Mouse (Mus musculus): ENCODE data around the gene Gm21149. TPM values are rescaled to one million over a fixed set of nuclear protein-coding genes. Genes with fewer than 3 reads are reported as not detected.
"Not testable (repeated sequence)": the region's sequence is repeated elsewhere in the genome, so short reads cannot be mapped to it uniquely, and the experiment has no call there.

Gene Gm21149
- polyA plus RNA-seq, 1 experiment from 2014 or later: not detected

DNA sequence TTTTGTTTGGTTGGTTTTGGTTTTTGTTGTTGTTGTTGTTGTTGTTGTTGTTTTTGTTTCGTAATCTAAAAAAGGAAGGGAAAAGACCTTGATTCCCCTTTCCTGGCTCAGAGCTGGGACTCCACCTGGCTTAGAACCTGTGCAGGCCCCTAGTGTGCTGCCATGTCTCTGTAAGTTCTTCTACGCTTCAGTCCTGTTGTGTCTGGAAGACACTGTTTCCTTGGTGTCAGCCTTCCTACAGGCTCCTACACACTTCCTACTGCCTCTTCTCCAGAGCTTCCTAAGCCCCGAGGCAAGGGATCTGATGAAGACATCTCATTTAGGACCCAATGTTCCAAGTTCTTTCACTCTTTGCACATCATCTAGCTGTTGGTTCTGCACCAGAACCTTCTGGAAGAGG lies 22.0 kb upstream of the Gm21149 start:
- H3K4me2 ChIP-seq (replicated peaks); H3K4me3 ChIP-seq (replicated peaks); H3K9ac ChIP-seq (replicated peaks); ATAC-seq; H3K27ac ChIP-seq; H3K36me3 ChIP-seq; H3K4me1 ChIP-seq (replicated peaks); H3K27me3 ChIP-seq: not testable (repeated sequence)
- WGBS: 68% methylated on average over 3 of the region's 3 CpGs
- peaks cover 39% of the 10 kb centered on the region for H3K9me3 ChIP-seq

GRCm38 (mm10) chr5:15490934-15491333 lies 14.6 kb upstream of the Gm21149 start:
- not testable (repeated sequence) for ATAC-seq

DNA sequence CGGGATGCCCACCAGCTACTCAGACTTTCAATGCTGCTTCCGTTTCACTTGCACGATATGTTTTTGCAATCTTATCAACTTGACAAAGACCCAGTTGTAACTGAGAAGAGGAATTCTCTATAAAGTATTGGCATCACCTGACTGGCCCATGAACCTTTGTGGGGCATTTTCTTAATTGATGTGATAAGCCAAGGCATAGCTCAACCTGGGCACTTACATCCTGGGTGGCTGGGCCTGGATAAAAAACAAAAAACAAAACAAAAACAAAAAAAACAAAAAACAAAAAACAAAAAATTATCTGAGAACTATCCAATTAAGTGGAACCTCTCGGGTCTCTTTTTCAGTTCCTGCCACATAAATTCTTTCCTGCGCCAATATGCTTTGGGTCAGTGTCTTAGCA lies 12.4 kb upstream of the Gm21149 start:
- Histone ChIP-seq H3K36me3 (no peaks in the 10 kb centered on the region), H3K4me3 (replicated peaks) (no peak overlapping the region), H3K9me3 (peaks cover 39% of the 10 kb centered on the region), H3K27ac (no peak overlapping the region), H3K4me1 (replicated peaks) (no peaks in the 10 kb centered on the region), H3K27me3 (no peaks in the 10 kb centered on the region), H3K4me2 (replicated peaks) (no peak overlapping the region), H3K9ac (replicated peaks) (no peak overlapping the region)
- WGBS: 80% methylated on average over 5 of the region's 5 CpGs
- peak; percentile 68; the same call in 1 of the 2 replicates for ATAC-seq

More at GRCm38 (mm10) chr5:15490934-15491333, 14.6 kb upstream of the Gm21149 start:
- not testable (repeated sequence) for H3K36me3 ChIP-seq; H3K4me1 ChIP-seq (replicated peaks); H3K4me3 ChIP-seq (replicated peaks); H3K27ac ChIP-seq; H3K4me2 ChIP-seq (replicated peaks); H3K9ac ChIP-seq (replicated peaks); H3K27me3 ChIP-seq
- peaks cover 40% of the 10 kb centered on the region for H3K9me3 ChIP-seq
- WGBS: 62% methylated on average over 2 of the region's 2 CpGs

- not testable (repeated sequence) for H3K27ac ChIP-seq, ATAC-seq
- WGBS: 28% methylated on average over 2 of the region's 2 CpGs
These were observed 8.3 kb upstream of the Gm21149 start for GRCm38 (mm10) chr5:15484616-15485015.

DNA sequence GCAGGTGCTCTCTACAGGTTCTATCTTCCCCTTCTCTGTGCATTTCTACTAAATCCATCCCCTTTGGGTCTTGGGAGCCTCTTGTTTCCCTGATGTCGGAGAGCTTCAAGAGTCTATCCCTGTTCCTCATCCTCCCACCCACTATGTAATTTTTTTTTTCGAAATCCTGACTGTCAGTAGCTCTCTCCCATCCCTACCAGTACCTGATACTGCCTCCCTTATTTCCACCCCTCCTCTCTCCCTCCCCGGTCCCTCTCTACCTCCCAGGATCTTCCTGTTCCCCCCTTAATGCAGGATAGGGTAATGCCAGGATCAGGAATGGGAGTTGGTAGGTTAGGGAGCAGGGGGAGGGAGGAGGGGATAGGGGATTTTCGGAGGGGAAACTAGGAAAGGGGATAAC lies 7.3 kb upstream of the Gm21149 start:
- not testable (repeated sequence) for H3K27ac ChIP-seq; H3K4me2 ChIP-seq (replicated peaks); H3K9ac ChIP-seq (replicated peaks); H3K27me3 ChIP-seq; H3K4me1 ChIP-seq (replicated peaks); ATAC-seq; H3K36me3 ChIP-seq; H3K4me3 ChIP-seq (replicated peaks)
- peaks cover 30% of the 10 kb centered on the region for H3K9me3 ChIP-seq
- 55% methylated on average over 4 of the region's 4 CpGs for WGBS

More at GRCm38 (mm10) chr5:15484616-15485015, 8.3 kb upstream of the Gm21149 start:
- H3K4me3 ChIP-seq (replicated peaks); H3K27me3 ChIP-seq; H3K4me1 ChIP-seq (replicated peaks); H3K36me3 ChIP-seq; H3K9ac ChIP-seq (replicated peaks); H3K4me2 ChIP-seq (replicated peaks): not testable (repeated sequence)
- H3K9me3 ChIP-seq: peaks cover 33% of the 10 kb centered on the region

- WGBS: 55% methylated on average over 2 of the region's 2 CpGs
- H3K9me3 ChIP-seq: peaks cover 32% of the 10 kb centered on the region
- H3K9ac ChIP-seq (replicated peaks); ATAC-seq; H3K4me1 ChIP-seq (replicated peaks); H3K4me2 ChIP-seq (replicated peaks); H3K27ac ChIP-seq; H3K36me3 ChIP-seq; H3K4me3 ChIP-seq (replicated peaks); H3K27me3 ChIP-seq: not testable (repeated sequence)
These were observed 6.5 kb upstream of the Gm21149 start for GRCm38 (mm10) chr5:15482815-15483214.

DNA sequence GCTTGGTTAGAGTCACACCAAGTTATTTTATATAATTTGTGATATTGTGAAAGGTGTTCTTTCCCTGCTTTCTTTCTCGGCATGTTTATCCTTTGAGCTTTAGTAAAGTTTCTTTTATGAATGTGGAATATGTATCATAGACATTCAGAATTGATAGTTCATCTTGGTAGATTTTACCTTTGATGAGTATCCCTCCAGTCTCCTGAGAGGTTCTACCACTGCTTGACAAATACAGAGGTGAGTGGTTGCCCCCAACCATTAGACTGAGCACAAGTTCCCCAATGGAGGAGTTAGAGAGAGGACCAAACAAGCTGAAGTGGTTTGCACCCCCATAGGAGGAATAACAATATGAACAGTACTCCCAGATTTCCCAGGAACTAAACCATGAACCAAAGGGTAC lies 6.2 kb downstream of the Gm21149 start:
- H3K9me3 ChIP-seq: peaks cover 33% of the 10 kb centered on the region
- not testable (repeated sequence) for H3K9ac ChIP-seq (replicated peaks); H3K4me3 ChIP-seq (replicated peaks); ATAC-seq; H3K27ac ChIP-seq; H3K27me3 ChIP-seq; H3K4me2 ChIP-seq (replicated peaks); H3K36me3 ChIP-seq; H3K4me1 ChIP-seq (replicated peaks)
- WGBS: 77% methylated on average over 1 of the region's 1 CpGs

DNA sequence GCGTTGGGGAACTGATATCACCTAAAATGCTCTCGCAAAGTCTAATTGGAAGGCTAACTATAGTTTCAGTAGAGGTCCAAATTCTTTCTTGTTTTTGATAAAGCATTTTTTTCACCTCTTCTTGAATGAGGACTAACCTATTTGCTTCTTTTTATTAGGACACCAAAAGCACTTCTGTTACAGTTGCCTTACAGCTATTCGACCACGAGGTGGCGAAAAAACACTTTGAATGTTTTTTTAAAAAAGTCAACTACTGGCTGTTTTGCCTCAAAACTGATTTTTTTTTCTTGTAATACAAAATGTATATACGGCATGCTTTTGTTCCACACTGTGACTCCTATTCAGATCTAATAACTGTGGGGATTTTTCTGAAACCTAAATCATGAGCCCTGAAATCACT lies 8.6 kb downstream of the Gm21149 start:
- not testable (repeated sequence) for H3K27ac ChIP-seq; ATAC-seq; H3K9ac ChIP-seq (replicated peaks); H3K4me2 ChIP-seq (replicated peaks); H3K36me3 ChIP-seq; H3K4me1 ChIP-seq (replicated peaks); H3K4me3 ChIP-seq (replicated peaks); H3K27me3 ChIP-seq
- peaks cover 38% of the 10 kb centered on the region for H3K9me3 ChIP-seq
- WGBS: 61% methylated on average over 6 of the region's 6 CpGs

- H3K4me3 ChIP-seq (replicated peaks); H3K9ac ChIP-seq (replicated peaks); H3K27ac ChIP-seq; ATAC-seq; H3K4me2 ChIP-seq (replicated peaks); H3K36me3 ChIP-seq; H3K4me1 ChIP-seq (replicated peaks); H3K27me3 ChIP-seq: not testable (repeated sequence)
- H3K9me3 ChIP-seq: peaks cover 41% of the 10 kb centered on the region
- 57% methylated on average over 1 of the region's 1 CpGs for WGBS
These were observed 10.1 kb downstream of the Gm21149 start for GRCm38 (mm10) chr5:15466218-15466617.

GRCm38 (mm10) chr5:15463561-15463960 lies 12.8 kb downstream of the Gm21149 start:
- H3K27me3 ChIP-seq; H3K9ac ChIP-seq (replicated peaks); H3K27ac ChIP-seq; H3K4me1 ChIP-seq (replicated peaks); ATAC-seq; H3K4me3 ChIP-seq (replicated peaks); H3K4me2 ChIP-seq (replicated peaks); H3K36me3 ChIP-seq: not testable (repeated sequence)
- WGBS: 47% methylated on average over 2 of the region's 2 CpGs
- peaks cover 46% of the 10 kb centered on the region for H3K9me3 ChIP-seq

GRCm38 (mm10) chr5:15461613-15462012 lies 14.7 kb downstream of the Gm21149 start:
- ATAC-seq; H3K27me3 ChIP-seq; H3K4me2 ChIP-seq (replicated peaks); H3K27ac ChIP-seq; H3K36me3 ChIP-seq; H3K4me3 ChIP-seq (replicated peaks); H3K4me1 ChIP-seq (replicated peaks); H3K9ac ChIP-seq (replicated peaks): not testable (repeated sequence)
- peaks cover 39% of the 10 kb centered on the region for H3K9me3 ChIP-seq
- 60% methylated on average over 8 of the region's 8 CpGs for WGBS

DNA sequence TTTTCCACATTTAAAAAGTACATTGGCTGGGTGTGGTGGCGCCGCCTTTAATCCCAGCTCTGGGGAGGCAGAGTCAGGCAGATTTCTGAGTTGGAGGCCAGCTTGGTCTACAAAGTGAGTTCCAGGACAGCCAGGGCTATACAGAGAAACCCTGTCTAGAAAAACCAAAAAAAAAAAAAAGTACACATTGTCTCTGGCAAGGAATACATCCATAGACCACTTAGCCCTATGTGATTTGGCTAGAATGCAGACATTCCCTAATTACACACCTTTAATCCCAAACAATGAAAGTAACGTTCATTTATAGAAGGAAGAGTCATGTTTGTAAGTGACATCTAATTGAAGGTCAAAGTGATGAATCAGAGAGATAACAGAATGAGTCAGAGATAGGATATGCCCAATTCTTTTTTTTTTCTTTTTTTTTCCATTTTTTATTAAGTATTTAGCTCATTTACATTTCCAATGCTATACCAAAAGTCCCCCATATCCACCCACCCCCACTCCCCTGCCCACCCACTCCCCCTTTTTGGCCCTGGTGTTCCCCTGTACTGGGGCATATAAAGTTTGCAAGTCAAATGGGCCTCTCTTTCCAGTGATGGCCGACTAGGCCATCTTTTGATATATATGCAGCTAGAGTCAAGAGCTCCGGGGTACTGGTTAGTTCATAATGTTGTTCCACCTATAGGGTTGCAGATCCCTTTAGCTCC lies 18.3 kb downstream of the Gm21149 start:
- H3K9ac ChIP-seq (replicated peaks); H3K36me3 ChIP-seq; ATAC-seq; H3K4me1 ChIP-seq (replicated peaks); H3K27me3 ChIP-seq; H3K27ac ChIP-seq; H3K4me2 ChIP-seq (replicated peaks); H3K4me3 ChIP-seq (replicated peaks): not testable (repeated sequence)
- peaks cover 25% of the 10 kb centered on the region for H3K9me3 ChIP-seq
- WGBS: 77% methylated on average over 3 of the region's 5 CpGs

Data from midbrain, embryonic 13.5 days (tissue).